Mouse (Mus musculus) limb, embryonic 11.5 days (tissue): Measurements from ENCODE around the gene Zfp213. TPM values are rescaled to one million over a fixed set of nuclear protein-coding genes. Genes with fewer than 3 reads are reported as not detected.
"Not testable (repeated sequence)": the region's sequence is repeated elsewhere in the genome, so short reads cannot be mapped to it uniquely, and the experiment has no call there.

Experiments used
- ATAC-seq: fragments of 200-750 bp; cut with Nextera tagmentation; 2 replicates; pipeline ENCODE4 v1.8.0; 2017; ENCODE audit warnings: low read depth; ENCODE audit not compliant: insufficient number of reproducible peaks, low FRiP score, low TSS enrichment
- DNase-seq: peaks from one replicate; pipeline ENCODE4 v3.0.0-alpha.2; 2015; ENCODE audit warnings: low spot score
- H3K27ac ChIP-seq: fragments of 300-500 bp; sonication (generic); replicated peaks from 2 replicates; pipeline ENCODE4 v1.5.1; 2014; ENCODE audit warnings: low read depth, mild to moderate bottlenecking, low read length
- H3K27me3 ChIP-seq: fragments of 300-500 bp; sonication (generic); 2 replicates; pipeline ENCODE4 v1.6.1; 2014; ENCODE audit warnings: mild to moderate bottlenecking, low read length, mixed read lengths; ENCODE audit not compliant: control insufficient read depth, insufficient read depth
- H3K36me3 ChIP-seq: fragments of 300-500 bp; sonication (generic); 2 replicates; pipeline ENCODE4 v1.6.1; 2014; ENCODE audit warnings: mild to moderate bottlenecking, low read length, moderate library complexity, mixed read lengths; ENCODE audit not compliant: control insufficient read depth, insufficient read depth
- H3K4me1 ChIP-seq: fragments of 300-500 bp; sonication (generic); 2 replicates; pipeline ENCODE4 v1.6.1; 2014; ENCODE audit warnings: low read length, mixed read lengths; ENCODE audit not compliant: control insufficient read depth, insufficient read depth
- H3K4me2 ChIP-seq: fragments of 300-500 bp; sonication (generic); 2 replicates; pipeline ENCODE4 v1.6.1; 2014; ENCODE audit warnings: low read depth, mild to moderate bottlenecking, moderate library complexity; ENCODE audit not compliant: severe bottlenecking
- H3K4me3 ChIP-seq: fragments of 300-500 bp; sonication (generic); 2 replicates; pipeline ENCODE4 v1.5.1; 2014; ENCODE audit warnings: low read depth, low read length
- H3K9ac ChIP-seq: fragments of 300-500 bp; sonication (generic); 2 replicates; pipeline ENCODE4 v1.6.1; 2014; ENCODE audit warnings: mild to moderate bottlenecking, low read length
- H3K9me3 ChIP-seq: fragments of 300-500 bp; sonication (generic); 2 replicates; pipeline ENCODE4 v1.6.1; 2016; ENCODE audit warnings: low read length; ENCODE audit not compliant: control insufficient read depth
- WGBS: fragments of 180-500 bp; shearing (Covaris S2); extraction: QIAGEN DNeasy Blood & Tissue Kit; methylation state at CpG from one replicate; pipeline ENCODE4 v1.1.7; 2014; 5-methylcytosine and 5-hydroxymethylcytosine counted together
- polyA plus RNA-seq: library from polyadenylated mRNA; unstranded; fragments of >200 nt; fragmentation: Nextera tagmentation; extraction: Ambion mirVana; gene quantifications from 2 replicates; pipeline ENCODE4 v1.2.1, GENCODE M21; 2014

The Zfp213 gene
- polyA plus RNA-seq, 1 experiment from 2014 or later = 25.6 TPM

DNA sequence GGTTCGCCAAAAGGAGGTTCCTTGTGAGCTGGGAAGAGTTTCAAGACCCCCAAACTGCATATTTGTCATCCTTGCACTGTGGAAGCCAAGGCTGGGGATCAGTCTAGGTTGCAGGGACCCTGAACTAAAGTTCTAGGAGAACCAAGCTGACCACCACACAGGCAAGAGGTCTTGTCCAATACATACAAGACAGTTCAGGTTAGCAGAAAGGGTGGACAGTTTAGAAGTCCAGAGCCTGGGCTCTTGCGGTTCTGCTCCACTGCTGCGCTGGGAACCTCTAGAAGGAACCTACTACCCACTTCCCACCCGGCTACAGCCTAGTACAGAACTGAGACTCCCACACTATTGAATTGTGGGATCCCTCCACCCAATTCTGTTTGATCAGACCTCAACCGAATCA lies 24.4 kb downstream of the Zfp213 start:
- H3K4me3 ChIP-seq = no peak overlapping the region
- no peak overlapping the region for H3K27ac ChIP-seq
- peaks cover 8% of the 10 kb centered on the region; the same call in 1 of the 2 replicates for H3K4me1 ChIP-seq
- no peak overlapping the region for H3K4me2 ChIP-seq
- H3K9me3 ChIP-seq = no peaks in the 10 kb centered on the region
- no peaks in the 10 kb centered on the region for H3K36me3 ChIP-seq
- H3K9ac ChIP-seq = no peak overlapping the region
- ATAC-seq (no peak), DNase-seq (peak; percentile 19)
- WGBS = 91% methylated on average over 5 of the region's 5 CpGs
- H3K27me3 ChIP-seq = peaks cover 12% of the 10 kb centered on the region

DNA sequence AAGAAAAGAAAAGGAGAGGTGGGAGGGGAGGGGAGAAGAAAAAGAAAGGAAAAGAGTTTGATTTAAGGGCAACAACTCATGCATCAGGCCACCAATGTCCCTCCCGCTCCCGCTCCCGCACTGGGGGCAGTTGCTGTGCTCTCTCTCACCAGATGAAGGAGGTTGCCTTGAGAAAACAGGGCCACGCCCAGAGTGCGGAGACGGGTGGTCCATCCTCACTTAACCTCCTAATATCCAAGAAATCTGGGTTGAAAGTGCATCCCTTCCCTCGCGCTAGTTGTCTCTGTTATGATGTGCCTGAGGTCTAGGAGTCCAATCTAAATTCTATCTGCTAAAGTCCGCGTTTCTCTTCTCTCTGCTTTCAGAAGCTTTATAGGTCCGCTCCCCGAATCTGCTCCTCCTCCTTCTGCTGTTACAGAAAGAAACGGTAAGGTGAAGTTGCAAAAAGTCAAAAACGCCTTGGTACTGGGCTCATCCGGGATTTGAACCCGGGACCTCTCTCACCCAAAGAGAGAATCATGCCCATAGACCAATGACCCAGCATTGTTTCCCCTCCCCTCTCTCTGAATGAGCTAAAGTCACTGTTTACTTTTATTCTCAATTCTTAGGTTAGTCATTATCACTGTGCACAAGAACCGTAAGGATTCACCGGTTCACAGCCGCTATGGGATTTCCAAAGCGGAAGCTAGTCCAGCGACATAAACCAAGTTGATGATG lies 25.6 kb downstream of the Zfp213 start:
- WGBS = 9% methylated on average over 21 of the region's 21 CpGs
- peak; percentile 58 for DNase-seq
- H3K4me3 ChIP-seq = peak overlapping the region; percentile 12
- peak overlapping the region; percentile 36 for H3K4me2 ChIP-seq
- H3K36me3 ChIP-seq = no peaks in the 10 kb centered on the region
- no peak for ATAC-seq
- H3K27me3 ChIP-seq = peaks cover 16% of the 10 kb centered on the region
- H3K27ac ChIP-seq = no peak overlapping the region
- H3K9ac ChIP-seq = no peak overlapping the region
- no peaks in the 10 kb centered on the region for H3K9me3 ChIP-seq
- peaks cover 8% of the 10 kb centered on the region; the same call in 1 of the 2 replicates for H3K4me1 ChIP-seq

DNA sequence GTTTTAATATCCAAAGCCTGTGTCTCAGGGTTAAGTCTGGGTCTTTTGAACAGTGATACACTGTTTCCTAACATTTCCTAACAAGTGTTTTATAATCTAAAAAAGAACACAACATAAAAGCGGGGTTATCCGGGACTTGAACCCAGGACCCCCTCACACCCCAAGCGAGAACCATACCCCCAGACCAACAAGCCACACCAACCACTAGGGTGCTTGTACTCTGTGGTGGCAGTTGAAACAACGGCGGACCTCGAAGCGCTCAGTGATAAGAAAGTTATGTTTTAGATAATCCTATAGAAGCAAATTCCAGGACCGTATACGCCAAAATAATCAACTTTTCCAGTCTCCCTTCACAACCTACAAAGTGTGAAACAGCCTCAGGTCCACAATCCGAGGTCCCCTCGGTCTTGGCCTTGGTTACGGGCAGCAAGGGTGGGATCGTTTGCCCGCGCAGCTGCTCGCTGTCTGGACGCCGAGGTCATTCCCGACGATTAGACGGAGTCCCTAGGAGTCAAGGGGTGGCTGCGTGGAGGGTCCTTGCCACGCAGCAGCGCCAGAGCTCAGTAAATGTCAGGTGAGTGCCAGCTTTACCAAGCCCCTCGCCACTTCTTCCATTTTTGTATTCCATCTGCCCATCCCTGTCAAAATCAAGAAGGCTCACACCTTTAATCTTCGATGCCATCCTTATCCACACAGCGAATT lies 26.3 kb downstream of the Zfp213 start:
- H3K4me2 ChIP-seq = peak overlapping the region; percentile 36; the same call in 1 of the 2 replicates
- H3K27me3 ChIP-seq = peaks cover 16% of the 10 kb centered on the region
- no peaks in the 10 kb centered on the region for H3K36me3 ChIP-seq
- ATAC-seq (no peak), DNase-seq (peak; percentile 59)
- peaks cover 8% of the 10 kb centered on the region; the same call in 1 of the 2 replicates for H3K4me1 ChIP-seq
- H3K9ac ChIP-seq = no peak overlapping the region
- WGBS = 4% methylated on average over 27 of the region's 27 CpGs
- no peaks in the 10 kb centered on the region for H3K9me3 ChIP-seq
- H3K27ac ChIP-seq = no peak overlapping the region
- peak overlapping the region; percentile 12 for H3K4me3 ChIP-seq

DNA sequence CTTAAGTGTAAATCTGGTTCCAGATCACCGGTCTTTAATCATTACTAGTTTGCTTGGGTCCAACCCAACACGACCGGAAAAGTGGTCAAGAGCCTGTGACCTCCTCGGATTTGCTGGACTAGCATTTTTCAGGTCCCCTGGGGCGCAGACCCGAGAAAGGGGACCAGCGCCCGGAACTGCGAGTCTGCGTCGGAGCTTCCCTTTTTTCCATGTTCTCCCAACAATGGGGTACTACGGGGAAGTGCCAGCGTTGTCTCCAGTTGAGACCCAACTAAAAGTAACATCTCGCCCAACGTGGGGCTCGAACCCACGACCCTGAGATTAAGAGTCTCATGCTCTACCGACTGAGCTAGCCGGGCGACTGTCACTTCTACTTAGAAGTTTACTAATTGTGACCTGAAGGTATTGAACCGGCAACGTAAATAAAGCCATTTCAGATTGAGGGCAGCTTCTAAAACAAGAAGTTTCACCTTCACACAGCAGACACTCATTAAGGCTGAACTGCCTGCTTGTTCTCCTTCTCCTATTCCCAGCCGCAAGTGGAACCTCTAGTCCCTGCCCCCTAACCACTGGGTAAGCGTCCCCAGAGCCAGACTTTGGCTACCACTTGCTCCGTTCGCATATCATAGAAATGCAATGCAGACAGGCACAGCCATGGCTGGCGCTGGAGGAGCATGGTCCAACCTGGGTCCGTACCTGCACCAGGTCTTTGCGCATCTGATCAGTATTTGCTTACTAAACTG lies 28.8 kb downstream of the Zfp213 start:
- DNase-seq (peak; percentile 64), ATAC-seq (0 out of 2 replicates have a peak, but pooled peaks have one; percentile 36)
- H3K4me2 ChIP-seq, H3K27ac ChIP-seq, H3K9me3 ChIP-seq, H3K36me3 ChIP-seq, H3K4me1 ChIP-seq, H3K9ac ChIP-seq, H3K4me3 ChIP-seq: not testable (repeated sequence)
- H3K27me3 ChIP-seq = peaks cover 16% of the 10 kb centered on the region
- 1% methylated on average over 15 of the region's 29 CpGs for WGBS

DNA sequence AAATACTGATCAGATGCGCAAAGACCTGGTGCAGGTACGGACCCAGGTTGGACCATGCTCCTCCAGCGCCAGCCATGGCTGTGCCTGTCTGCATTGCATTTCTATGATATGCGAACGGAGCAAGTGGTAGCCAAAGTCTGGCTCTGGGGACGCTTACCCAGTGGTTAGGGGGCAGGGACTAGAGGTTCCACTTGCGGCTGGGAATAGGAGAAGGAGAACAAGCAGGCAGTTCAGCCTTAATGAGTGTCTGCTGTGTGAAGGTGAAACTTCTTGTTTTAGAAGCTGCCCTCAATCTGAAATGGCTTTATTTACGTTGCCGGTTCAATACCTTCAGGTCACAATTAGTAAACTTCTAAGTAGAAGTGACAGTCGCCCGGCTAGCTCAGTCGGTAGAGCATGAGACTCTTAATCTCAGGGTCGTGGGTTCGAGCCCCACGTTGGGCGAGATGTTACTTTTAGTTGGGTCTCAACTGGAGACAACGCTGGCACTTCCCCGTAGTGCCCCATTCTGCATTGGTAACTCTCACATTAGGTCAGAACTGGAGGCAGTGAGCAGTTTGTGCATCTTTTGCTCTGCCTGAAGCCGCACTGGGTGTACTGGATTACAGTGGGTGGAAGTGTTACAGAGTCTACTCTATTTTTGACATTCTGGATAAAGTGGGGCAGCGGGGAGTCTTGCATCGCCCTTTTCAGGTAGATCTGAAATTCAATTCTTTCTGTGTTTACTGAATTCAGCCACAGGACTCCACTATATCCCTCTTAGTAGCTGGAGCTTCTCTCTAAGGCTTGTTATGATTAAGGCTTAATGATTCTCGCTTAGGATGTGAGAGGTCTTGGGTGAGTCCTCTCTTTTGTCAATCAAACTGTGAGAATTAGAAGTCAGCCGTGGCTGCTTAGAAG lies 30.2 kb downstream of the Zfp213 start:
- not testable (repeated sequence) for H3K9ac ChIP-seq, H3K36me3 ChIP-seq, H3K4me2 ChIP-seq, ATAC-seq, H3K4me1 ChIP-seq, H3K9me3 ChIP-seq, H3K4me3 ChIP-seq, H3K27ac ChIP-seq
- peaks cover 16% of the 10 kb centered on the region for H3K27me3 ChIP-seq
- peak; percentile 35 for DNase-seq
- WGBS = 8% methylated on average over 9 of the region's 23 CpGs

DNA sequence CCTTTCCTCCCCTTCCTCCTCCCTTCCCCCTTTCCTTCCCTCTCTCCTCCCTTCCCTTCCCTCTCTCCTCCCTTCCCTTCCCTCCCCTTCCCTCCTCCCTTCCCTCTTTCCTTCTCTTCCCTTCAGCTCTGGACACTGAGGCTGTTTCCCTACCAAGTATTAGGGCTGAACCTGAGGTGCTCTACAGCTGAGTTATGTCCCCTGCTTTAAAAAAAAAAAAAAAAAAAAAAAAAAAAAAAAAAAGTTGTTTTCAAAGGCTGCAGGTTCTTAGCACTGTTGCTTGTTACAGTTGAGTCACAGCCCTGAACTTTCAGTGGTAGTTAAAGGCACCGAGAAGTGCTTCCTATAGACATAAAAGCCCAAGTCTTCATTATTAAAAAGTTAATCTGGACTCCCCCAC lies 32.6 kb downstream of the Zfp213 start:
- not testable (repeated sequence) for H3K4me1 ChIP-seq, H3K4me3 ChIP-seq, H3K4me2 ChIP-seq, DNase-seq, H3K27ac ChIP-seq, H3K27me3 ChIP-seq, H3K36me3 ChIP-seq, H3K9me3 ChIP-seq, ATAC-seq, H3K9ac ChIP-seq
- 19% methylated on average over 1 of the region's 1 CpGs for WGBS

DNA sequence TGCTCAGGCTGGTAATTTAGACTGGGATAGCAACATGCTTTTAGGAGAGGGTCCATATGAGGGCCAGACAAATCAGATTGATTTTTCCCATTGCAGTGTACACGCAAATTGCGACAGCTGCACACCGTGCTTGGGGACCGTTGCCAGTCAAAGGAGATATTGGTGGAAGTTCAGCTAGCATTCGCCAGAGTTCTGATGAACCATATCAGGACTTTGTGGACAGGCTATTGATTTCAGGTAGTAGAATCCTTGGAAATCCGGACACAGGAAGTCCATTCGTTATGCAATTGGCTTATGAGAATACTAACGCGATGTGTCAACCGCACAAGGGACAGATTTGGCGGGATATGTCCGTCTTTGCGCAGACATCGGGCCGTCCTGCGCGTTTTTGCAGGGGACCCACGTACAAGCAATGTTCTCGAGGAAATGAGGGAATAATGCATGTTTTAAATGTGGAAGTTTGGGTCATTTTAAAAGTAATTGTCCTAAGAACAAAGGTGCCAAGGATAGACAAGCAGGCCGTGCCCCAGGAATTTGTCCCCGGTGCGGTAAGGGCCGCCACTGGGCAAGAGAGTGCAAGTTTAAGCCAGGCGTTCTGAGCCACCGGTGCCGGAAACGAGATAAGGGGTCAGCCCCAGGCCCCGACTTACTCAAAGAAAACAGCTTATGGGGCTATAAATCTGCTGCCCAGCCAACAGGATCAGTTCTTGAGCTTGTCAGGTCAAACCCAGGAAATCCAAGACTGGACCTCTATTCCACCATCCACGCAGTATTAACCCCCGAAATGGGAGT lies 40.9 kb downstream of the Zfp213 start:
- DNase-seq, H3K9me3 ChIP-seq, H3K27me3 ChIP-seq, ATAC-seq, H3K4me3 ChIP-seq, H3K4me1 ChIP-seq, H3K27ac ChIP-seq, H3K9ac ChIP-seq, H3K4me2 ChIP-seq, H3K36me3 ChIP-seq: not testable (repeated sequence)
- 72% methylated on average over 30 of the region's 30 CpGs for WGBS
